Mouse (Mus musculus) kidney, adult 2 months (tissue): ENCODE measurements around the gene Tmem209. TPM values are rescaled to one million over a fixed set of nuclear protein-coding genes. Genes with fewer than 3 reads are reported as not detected.

Source experiments
- DNase-seq: peaks from one replicate; pipeline ENCODE4 v3.0.0; 2021
- H3K27ac ChIP-seq: fragments of 200-500 bp; 2 replicates; pipeline ENCODE4 v1.5.1; 2012; ENCODE audit warnings: low read depth, low read length, control low read depth, inconsistent platforms; ENCODE audit not compliant: insufficient read depth
- H3K27me3 ChIP-seq: fragments of 200-500 bp; replicated peaks from 2 replicates; pipeline ENCODE4 v1.6.1; 2012; ENCODE audit warnings: mild to moderate bottlenecking, moderate library complexity, low read length, inconsistent platforms; ENCODE audit not compliant: control insufficient read depth, insufficient read depth
- H3K36me3 ChIP-seq: fragments of 200-500 bp; 2 replicates; pipeline ENCODE4 v1.6.1; 2012; ENCODE audit warnings: mild to moderate bottlenecking, moderate library complexity, low read length, inconsistent platforms; ENCODE audit not compliant: control insufficient read depth, insufficient read depth
- H3K4me1 ChIP-seq: fragments of 200-500 bp; 2 replicates; pipeline ENCODE4 v1.6.1; 2011; ENCODE audit warnings: low read length; ENCODE audit not compliant: control insufficient read depth, insufficient read depth
- H3K4me3 ChIP-seq: fragments of 200-500 bp; 2 replicates; pipeline ENCODE4 v1.5.1; 2011; ENCODE audit warnings: mild to moderate bottlenecking, low read depth, low read length, control low read depth; ENCODE audit not compliant: insufficient read depth
- CTCF ChIP-seq: fragments of 200-500 bp; conservative IDR thresholded peaks from 2 replicates; pipeline ENCODE4 v1.5.1; 2011; ENCODE audit warnings: low read depth, mild to moderate bottlenecking, control low read depth, low read length, moderate library complexity, mixed read lengths; ENCODE audit not compliant: insufficient read depth, insufficient read length
- POLR2A ChIP-seq: fragments of 200-500 bp; IDR thresholded peaks from one replicate; pipeline ENCODE4 v1.6.1; 2011; ENCODE audit warnings: low read depth, low read length, control low read depth
- WGBS: fragments of 180-500 bp; shearing (Covaris S2); methylation state at CpG from one replicate; pipeline ENCODE4 v1.1.7; 2018; 5-methylcytosine and 5-hydroxymethylcytosine counted together
- polyA plus RNA-seq: library from polyadenylated mRNA; depleted of rRNA; stranded (reverse); fragments of >200 nt; gene quantifications from 2 replicates; pipeline ENCODE4 v1.2.3, GENCODE M21; 2012; rRNA removed

Tmem209 gene
- polyA plus RNA-seq, 1 experiment, result 27.3 TPM

DNA sequence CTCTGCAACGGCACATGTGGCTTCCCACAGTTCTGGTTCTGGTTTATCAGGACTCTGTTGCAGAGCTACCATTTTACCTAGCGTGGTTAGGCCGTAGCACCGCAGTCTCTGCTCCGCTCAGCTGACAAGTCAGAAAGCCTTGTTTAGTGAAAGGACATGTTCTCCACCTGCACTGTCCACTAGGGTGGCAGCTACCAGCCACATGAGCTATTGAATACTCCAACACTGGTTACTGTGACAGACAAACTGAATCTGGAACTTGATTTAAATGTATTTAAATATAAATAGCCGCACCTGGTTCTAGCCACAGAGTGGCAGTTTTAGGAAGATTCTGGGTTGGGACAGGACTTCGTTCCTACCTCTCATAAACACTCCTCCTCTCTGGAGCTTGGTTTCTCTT, 52.6 kb downstream of the Tmem209 start:
- Histone ChIP-seq H3K27ac (no peak overlapping the region), H3K4me1 (peaks cover 3% of the 10 kb centered on the region; the same call in 1 of the 2 replicates), H3K36me3 (no peaks in the 10 kb centered on the region), H3K27me3 (no peaks in the 10 kb centered on the region), H3K4me3 (no peak overlapping the region)
- TF ChIP-seq CTCF, result no peak
- TF ChIP-seq POLR2A, result no peak
- no peak for DNase-seq
- WGBS, result 93% methylated on average over 7 of the region's 7 CpGs

GRCm38 (mm10) chr6:30439576-30439975, 70.0 kb downstream of the Tmem209 start:
- TF ChIP-seq POLR2A (no peak), CTCF (no peak)
- WGBS, result 97% methylated on average over 10 of the region's 10 CpGs
- no peak for DNase-seq
- H3K4me1 ChIP-seq, result no peaks in the 10 kb centered on the region
- no peaks in the 10 kb centered on the region for H3K27me3 ChIP-seq
- no peak overlapping the region for H3K4me3 ChIP-seq
- no peaks in the 10 kb centered on the region for H3K36me3 ChIP-seq
- no peak overlapping the region for H3K27ac ChIP-seq

- no peaks in the 10 kb centered on the region for H3K4me1 ChIP-seq
- no peaks in the 10 kb centered on the region for H3K27me3 ChIP-seq
- no peaks in the 10 kb centered on the region for H3K36me3 ChIP-seq
- 50% methylated on average over 3 of the region's 3 CpGs for WGBS
- no peak overlapping the region for H3K4me3 ChIP-seq
- DNase-seq, result no peak
- no peak overlapping the region for H3K27ac ChIP-seq
- TF ChIP-seq POLR2A (no peak), CTCF (no peak)
Observed at GRCm38 (mm10) chr6:30437054-30437453, 72.5 kb downstream of the Tmem209 start.

GRCm38 (mm10) chr6:30436476-30436875, 73.1 kb downstream of the Tmem209 start:
- WGBS, result 91% methylated on average over 3 of the region's 3 CpGs
- H3K27ac ChIP-seq, result no peak overlapping the region
- H3K4me1 ChIP-seq, result no peaks in the 10 kb centered on the region
- TF ChIP-seq CTCF (no peak), POLR2A (no peak)
- DNase-seq, result no peak
- H3K36me3 ChIP-seq, result no peaks in the 10 kb centered on the region
- H3K27me3 ChIP-seq, result no peaks in the 10 kb centered on the region
- H3K4me3 ChIP-seq, result no peak overlapping the region

DNA sequence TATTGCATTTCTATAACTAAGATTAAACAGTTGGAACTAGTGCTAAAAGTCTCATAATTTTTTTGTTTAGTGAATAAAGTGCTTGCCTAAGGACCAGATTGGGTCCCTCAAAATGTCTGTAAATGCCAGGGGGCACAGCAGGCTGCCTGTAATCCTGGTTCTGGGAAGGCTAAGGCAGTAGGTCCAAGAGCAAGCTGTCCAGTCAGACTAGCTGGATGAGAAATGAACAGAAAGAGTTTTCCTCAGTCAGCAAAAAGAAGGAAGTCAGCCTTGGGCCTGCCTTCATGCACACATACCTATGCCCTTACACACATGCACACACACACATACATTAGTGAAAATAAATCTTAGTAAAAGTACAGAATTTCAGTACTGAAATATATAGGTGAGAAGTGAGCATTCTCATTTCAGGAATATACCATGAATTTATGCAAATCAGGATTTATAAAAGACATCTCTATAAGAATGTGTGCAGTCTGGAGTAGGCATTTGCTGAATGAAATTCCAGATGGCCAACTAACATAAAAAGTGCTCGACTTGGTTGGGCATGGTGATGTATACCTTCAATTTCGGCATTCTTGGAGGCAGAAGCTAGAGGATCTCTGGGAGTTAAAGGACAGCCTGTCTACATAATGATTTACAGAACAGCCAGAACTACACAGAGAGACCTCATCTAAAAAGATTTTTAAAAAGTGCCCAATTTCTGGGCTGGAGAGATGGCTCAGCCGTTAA, 77.0 kb downstream of the Tmem209 start:
- no peaks in the 10 kb centered on the region for H3K36me3 ChIP-seq
- H3K27ac ChIP-seq, result no peak overlapping the region
- H3K4me1 ChIP-seq, result no peaks in the 10 kb centered on the region
- no peak for DNase-seq
- H3K4me3 ChIP-seq, result no peak overlapping the region
- H3K27me3 ChIP-seq, result no peaks in the 10 kb centered on the region
- 20% methylated on average over 3 of the region's 3 CpGs for WGBS
- TF ChIP-seq POLR2A (no peak), CTCF (no peak)

Other genes starting within 250 kb of the Tmem209 start
- 35.1 and 38.3 TPM in 2 replicates for gene Ube2h, start 205.2 kb downstream of the Tmem209 start, polyA plus RNA-seq
- gene Zc3hc1, start 118.8 kb downstream of the Tmem209 start, polyA plus RNA-seq, result 11.0 and 12.0 TPM in 2 replicates
- gene Klhdc10, start 107.9 kb downstream of the Tmem209 start, polyA plus RNA-seq, result 34.0 and 42.7 TPM in 2 replicates
- gene Ssmem1, start 66 bp upstream of the Tmem209 start, polyA plus RNA-seq, result 0.09 TPM in 1 of 2 replicates, not detected in the other
- 0.14 TPM in 1 of 2 replicates, not detected in the other for gene Cpa2, start 31.8 kb upstream of the Tmem209 start, polyA plus RNA-seq
- not detected in 2 replicates for gene Cpa4, start 58.6 kb upstream of the Tmem209 start, polyA plus RNA-seq
- not detected in 2 replicates for gene Cpa5, start 101.2 kb upstream of the Tmem209 start, polyA plus RNA-seq
- gene Cpa1, start 129.4 kb upstream of the Tmem209 start, polyA plus RNA-seq, result 0.11 TPM in 1 of 2 replicates, not detected in the other
- 2.6 and 2.9 TPM in 2 replicates for gene Cep41, start 184.0 kb upstream of the Tmem209 start, polyA plus RNA-seq
- 8.4 and 16.5 TPM in 2 replicates for gene Mest, start 213.8 kb upstream of the Tmem209 start, polyA plus RNA-seq